Mouse (Mus musculus) neural tube, postnatal 0 days (tissue): Measurements from ENCODE around the gene Lnx2. TPM values are rescaled to one million over a fixed set of nuclear protein-coding genes. Genes with fewer than 3 reads are reported as not detected.

ENCODE experiments used
- polyA plus RNA-seq: library from polyadenylated mRNA; unstranded; fragments of >200 nt; fragmentation: Nextera tagmentation; extraction: Ambion mirVana; gene quantifications from 2 replicates; pipeline ENCODE4 v1.2.1, GENCODE M21; 2015

Lnx2 gene
- 2.6 and 2.9 TPM in 2 replicates for polyA plus RNA-seq

DNA sequence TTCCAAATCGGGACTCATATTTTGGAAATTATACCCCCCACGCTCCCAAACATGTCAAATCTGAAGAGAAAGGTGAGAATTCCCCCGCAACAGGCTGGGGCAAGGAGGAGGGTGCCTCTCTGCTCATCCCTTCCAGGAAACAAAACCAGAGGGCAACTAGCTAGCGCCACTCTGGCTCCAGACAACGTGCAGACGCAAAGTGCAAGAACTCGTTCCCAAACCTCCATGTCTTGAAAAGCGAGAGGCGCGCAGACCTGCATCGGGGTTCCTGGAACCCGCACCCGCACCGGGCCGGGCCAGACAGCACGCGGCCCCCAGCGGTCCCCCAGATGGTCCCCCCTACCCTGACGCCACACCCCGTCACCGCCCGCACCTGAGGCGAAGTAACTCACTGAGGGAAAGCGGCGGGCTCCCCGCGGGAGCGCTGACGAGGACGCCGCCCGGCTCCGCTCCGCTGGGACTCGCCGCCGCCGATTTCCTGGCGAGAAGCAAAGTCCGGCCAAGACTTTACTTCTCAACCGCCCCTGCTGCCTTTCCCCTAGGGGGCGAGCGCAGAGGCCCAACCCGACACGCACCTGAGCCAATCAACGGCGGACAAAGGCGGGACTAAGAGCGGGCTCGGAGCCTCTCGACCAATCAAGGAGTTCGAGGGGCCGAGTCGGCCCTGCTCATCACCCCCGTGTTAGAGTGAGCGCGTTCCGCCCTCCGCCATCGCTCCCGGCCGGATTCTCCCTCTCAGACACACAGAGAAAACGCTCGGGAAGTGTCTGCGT, at the start of gene Lnx2:
Gene Lnx2 (minus strand): TSS at position 561 of the 773 bp plus-strand sequence.

DNA sequence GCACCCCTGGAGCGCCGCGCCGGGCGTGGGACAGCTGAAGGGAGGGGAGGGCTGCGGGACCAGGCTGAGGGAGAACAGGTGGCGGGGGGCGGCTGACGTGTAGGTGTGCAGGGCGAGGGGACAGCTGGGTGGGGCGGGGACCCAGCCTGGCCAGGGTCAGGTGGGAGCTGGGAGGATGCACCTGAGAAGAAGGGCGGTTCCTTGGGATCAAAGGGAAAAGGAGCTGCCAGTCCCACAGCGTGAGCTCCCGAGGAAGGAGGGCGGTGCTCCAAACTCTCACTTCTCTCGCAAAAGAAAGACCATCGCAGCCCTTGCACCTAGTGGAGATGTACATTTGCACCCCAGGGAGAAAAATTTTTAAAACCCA, 396 bp upstream of the Lnx2 start, which contains the start of gene Polr1d:
Gene Polr1d (plus strand): TSS at position 252 of the 367 bp plus-strand sequence.

Other genes with a start within 250 kb of the Lnx2 start
- gene Rpl21, start 243.7 kb downstream of the Lnx2 start, polyA plus RNA-seq, result 365 and 385 TPM in 2 replicates
- gene Rasl11a, start 231.5 kb downstream of the Lnx2 start, polyA plus RNA-seq, result 14.8 and 16.2 TPM in 2 replicates
- 93.9 and 96.1 TPM in 2 replicates for gene Gtf3a, start 127.9 kb downstream of the Lnx2 start, polyA plus RNA-seq
- 26.9 and 32.9 TPM in 2 replicates for gene Mtif3, start 112.8 kb downstream of the Lnx2 start, polyA plus RNA-seq
- 93.9 and 103 TPM in 2 replicates for gene Polr1d, start 464 bp upstream of the Lnx2 start, polyA plus RNA-seq
- gene Gsx1, start 112.1 kb upstream of the Lnx2 start, polyA plus RNA-seq, result 1.2 and 1.5 TPM in 2 replicates
- not detected in 2 replicates for gene Pdx1, start 193.4 kb upstream of the Lnx2 start, polyA plus RNA-seq
- gene Cdx2, start 230.7 kb upstream of the Lnx2 start, polyA plus RNA-seq, result not detected in 2 replicates
- not detected in 2 replicates for gene Urad, start 245.9 kb upstream of the Lnx2 start, polyA plus RNA-seq